Comparison of ENCODE assay signal across 8 mouse cellular contexts in the genomic region with DNA sequence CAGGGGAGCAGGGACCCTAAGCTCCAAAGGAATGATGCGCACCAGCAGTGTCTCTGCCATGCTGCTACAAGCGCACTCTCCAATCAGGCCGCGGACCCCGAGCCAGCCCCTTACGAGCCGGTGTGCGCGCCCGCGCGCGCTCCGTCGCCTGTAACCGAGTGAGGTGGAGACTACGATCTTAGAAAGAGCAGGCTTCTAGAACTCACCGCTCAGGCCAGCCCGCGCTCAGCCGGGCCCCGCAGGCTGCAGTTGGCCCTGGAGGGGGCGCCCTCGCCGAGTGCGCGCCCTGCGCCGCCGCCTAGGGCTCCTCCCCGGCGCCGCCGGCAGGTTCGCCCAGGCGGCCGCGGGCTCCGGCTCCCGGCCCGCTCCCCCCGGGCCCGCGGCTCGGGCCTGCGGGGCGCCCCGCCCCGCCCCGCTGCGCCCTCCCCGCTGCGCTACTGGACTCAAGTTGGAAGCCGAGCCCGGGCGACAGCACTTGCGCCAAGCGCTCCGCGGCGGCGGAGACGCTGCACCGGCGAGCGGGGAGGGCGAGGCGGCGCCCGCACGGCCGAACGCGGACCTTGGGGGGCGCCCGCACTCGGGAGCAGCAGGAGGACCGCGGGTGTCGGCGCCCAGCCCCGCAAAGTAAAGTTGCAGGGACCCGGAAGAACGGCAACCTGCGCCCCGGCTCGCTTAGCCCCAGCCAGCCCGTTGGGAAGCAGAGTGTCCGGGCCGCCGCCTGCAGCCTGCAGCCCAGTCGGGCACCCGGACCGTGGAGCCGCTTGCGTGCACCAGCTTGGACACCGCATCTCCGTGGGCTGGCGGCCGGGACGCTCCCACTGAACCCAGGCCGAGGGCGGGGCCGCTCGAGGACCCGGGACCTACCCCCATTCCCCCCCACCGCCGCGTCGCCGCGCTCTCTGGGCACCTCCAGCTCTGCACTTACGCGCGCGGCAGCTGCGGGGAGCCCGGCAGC. TPM values are rescaled to one million over a fixed set of nuclear protein-coding genes. Genes with fewer than 3 reads are reported as not detected.
DNase-seq lines count a peak whose midpoint lies in the region; ATAC-seq lines count a peak whose summit lies in the region.
"Had no signal": no experiment of that assay in that cellular context is flagged by ENCODE, and none has a peak within 500 bp of the region (broad histone marks: within the 10 kb centered on the region; RNA-seq: fewer than 3 reads in every experiment).

No protein-coding gene starts in this region.

- H3K4me2 ChIP-seq in forebrain, embryonic 15.5 days (replicated peaks) = peak overlapping the region; percentile 75
- H3K4me2 ChIP-seq in intestine, embryonic 16.5 days (ENCODE audit: low read depth, low read length) = peak overlapping the region; percentile 78
- H3K4me2 ChIP-seq in neural tube, embryonic 12.5 days (replicated peaks) = peak overlapping the region; percentile 79

- H3K9me3 ChIP-seq in forebrain, embryonic 15.5 days = no peaks in the 10 kb centered on the region
- H3K9me3 ChIP-seq in intestine, embryonic 16.5 days (ENCODE audit: control insufficient read depth, low read length) = no peaks in the 10 kb centered on the region
- H3K9me3 ChIP-seq in neural tube, embryonic 12.5 days = no peaks in the 10 kb centered on the region

- peak overlapping the region; percentile 52 for H3K9ac ChIP-seq in forebrain, embryonic 15.5 days (replicated peaks)
- no peak overlapping the region for H3K9ac ChIP-seq in intestine, embryonic 16.5 days (ENCODE audit: low read depth, low read length)
- H3K9ac ChIP-seq in neural tube, embryonic 12.5 days = peak overlapping the region; percentile 40

- intact Hi-C loops in left cerebral cortex, postnatal 36 days (cut with DNase I) = loop anchor here (2.0 to 5.0 kb wide), 2 partner anchors 70 to 102 kb away; no protein-coding TSS in a partner anchor

- peak overlapping the region; percentile 49 for H3K4me3 ChIP-seq in forebrain, embryonic 15.5 days
- H3K4me3 ChIP-seq in intestine, embryonic 16.5 days (ENCODE audit: low read length) = peak overlapping the region; percentile 44
- peak overlapping the region; percentile 46 for H3K4me3 ChIP-seq in neural tube, embryonic 12.5 days
- H3K4me3 ChIP-seq: erythroblast, embryonic 14.5 days had no signal

- DNase-seq in adrenal gland, adult 2 months = peak; percentile 78
- peak; percentile 79 for DNase-seq in cerebellum, adult 11 months
- peak; percentile 65 to 77 for DNase-seq in left cerebral cortex, postnatal 36 days (ENCODE audit: low spot score in 2 of 2)

- peak overlapping the region; percentile 12 for H3K27ac ChIP-seq in forebrain, embryonic 15.5 days (replicated peaks)
- H3K27ac ChIP-seq in intestine, embryonic 16.5 days (ENCODE audit: low read length) = no peak overlapping the region
- no peak overlapping the region for H3K27ac ChIP-seq in neural tube, embryonic 12.5 days

- under 1% methylated on average over 96 of the region's 118 CpGs for WGBS in forebrain, embryonic 15.5 days
- under 1% methylated on average over 86 of the region's 118 CpGs for WGBS in intestine, embryonic 16.5 days
- WGBS in neural tube, embryonic 12.5 days = under 1% methylated on average over 118 of the region's 118 CpGs

- H3K36me3 ChIP-seq in forebrain, embryonic 15.5 days = no peaks in the 10 kb centered on the region
- no peaks in the 10 kb centered on the region for H3K36me3 ChIP-seq in intestine, embryonic 16.5 days (ENCODE audit: control insufficient read depth, insufficient read depth, low read length)
- no peaks in the 10 kb centered on the region for H3K36me3 ChIP-seq in neural tube, embryonic 12.5 days

- peak; percentile 52; the same call in 1 of the 2 replicates for ATAC-seq in forebrain, embryonic 15.5 days (replicated peaks)
- ATAC-seq in intestine, embryonic 16.5 days = peak; percentile 16; the same call in 1 of the 2 replicates
- peak; percentile 63 for ATAC-seq in neural tube, embryonic 12.5 days (ENCODE audit: low FRiP score, low read depth)
- ATAC-seq in megakaryocyte-erythroid progenitor cell, adult 5-6 weeks (replicated peaks; ENCODE audit: low FRiP score, low TSS enrichment, poor library complexity, severe bottlenecking) = no peak

- peaks cover 28% of the 10 kb centered on the region for H3K4me1 ChIP-seq in forebrain, embryonic 15.5 days
- no peaks in the 10 kb centered on the region; the same call in 1 of the 2 replicates for H3K4me1 ChIP-seq in intestine, embryonic 16.5 days (ENCODE audit: control insufficient read depth, insufficient read depth, low read length)
- H3K4me1 ChIP-seq in neural tube, embryonic 12.5 days = peaks cover 16% of the 10 kb centered on the region

- H3K27me3 ChIP-seq in forebrain, embryonic 15.5 days = peaks cover 73% of the 10 kb centered on the region
- peaks cover 74% of the 10 kb centered on the region for H3K27me3 ChIP-seq in intestine, embryonic 16.5 days (replicated peaks; ENCODE audit: control insufficient read depth, insufficient read depth, low read length)
- peaks cover 70% of the 10 kb centered on the region for H3K27me3 ChIP-seq in neural tube, embryonic 12.5 days (replicated peaks)

RNA-seq across cellular contexts. Expression of a gene that starts 0.9 kb away (rescaled TPM):
- total RNA-seq in adrenal gland, adult 2 months (2021) = 1 to 10 TPM in 1 of 2 experiments, under 1 TPM in 1; 0.40 to 1.0 TPM
- 1.5 and 3.3 TPM in 2 replicates for polyA plus RNA-seq in adrenal gland, adult 2 months (2012; rRNA removed)
- 0.89 and 1.1 TPM in 2 replicates for polyA plus RNA-seq in forebrain, embryonic 15.5 days (2015; fragmentation: Nextera tagmentation; extraction: Ambion mirVana)
- polyA plus RNA-seq in intestine, embryonic 16.5 days (2015; fragmentation: Nextera tagmentation; extraction: Ambion mirVana) = not detected in 2 replicates
- 10 to 100 TPM; 22.9 to 24.1 TPM for total RNA-seq in left cerebral cortex, postnatal 36 days (2021)
- polyA plus RNA-seq in neural tube, embryonic 12.5 days (2016; fragmentation: Nextera tagmentation; extraction: Ambion mirVana) = 0.64 and 0.79 TPM in 2 replicates
- not detected in 2 replicates for total RNA-seq in megakaryocyte-erythroid progenitor cell, adult 5-6 weeks (2014; fragmentation: Nextera tagmentation)
- not detected in 2 replicates for total RNA-seq in megakaryocyte-erythroid progenitor cell, adult 5-6 weeks (2017)
- polyA plus RNA-seq: erythroblast, embryonic 14.5 days had no signal
